Mouse (Mus musculus) embryonic stem cell, embryonic (primary cell): ENCODE measurements around the gene Cdkal1.

Experiments
- CTCF ChIA-PET, 4 experiments: fragments of 300-600 bp in 2 of 4; fragments of 350-600 bp in 2 of 4; sonication (Branson Sonifier 250); formaldehyde crosslinking; loops; one replicate each; lab custom pipeline; 2022; ENCODE audit warnings: inconsistent platforms in 2 of 4; lab: Charles Lee
- POLR2A ChIA-PET, 4 experiments: fragments of 300-600 bp in 2 of 4; fragments of 350-600 bp in 2 of 4; sonication (Branson Sonifier 250); formaldehyde crosslinking; loops; one replicate each; lab custom pipeline; 2022; ENCODE audit warnings: antibody characterized with exemption in 4 of 4, inconsistent platforms in 1 of 4; lab: Charles Lee

Gene Cdkal1

DNA sequence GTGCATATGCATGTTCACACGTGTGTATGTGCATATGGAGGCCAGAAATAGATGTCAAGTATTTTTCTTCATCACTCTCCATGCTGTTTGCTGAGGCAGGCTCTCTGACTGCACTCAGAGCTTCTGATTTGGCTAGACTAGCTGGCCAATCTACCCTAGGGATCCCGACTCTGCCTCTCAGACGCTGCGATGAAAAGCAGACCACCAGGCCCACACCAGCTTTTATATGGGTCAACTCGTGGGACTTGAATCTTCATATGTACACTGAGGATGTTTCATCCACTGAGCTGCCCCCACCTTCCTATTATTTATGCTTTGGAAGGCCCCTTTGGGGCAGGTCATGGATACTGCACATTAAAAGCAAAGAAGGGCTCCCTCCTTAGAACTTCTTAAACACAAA is 652.0 kb downstream of the Cdkal1 start:
- ChIA-PET POLR2A (no interaction called here), CTCF (no interaction called here)

DNA sequence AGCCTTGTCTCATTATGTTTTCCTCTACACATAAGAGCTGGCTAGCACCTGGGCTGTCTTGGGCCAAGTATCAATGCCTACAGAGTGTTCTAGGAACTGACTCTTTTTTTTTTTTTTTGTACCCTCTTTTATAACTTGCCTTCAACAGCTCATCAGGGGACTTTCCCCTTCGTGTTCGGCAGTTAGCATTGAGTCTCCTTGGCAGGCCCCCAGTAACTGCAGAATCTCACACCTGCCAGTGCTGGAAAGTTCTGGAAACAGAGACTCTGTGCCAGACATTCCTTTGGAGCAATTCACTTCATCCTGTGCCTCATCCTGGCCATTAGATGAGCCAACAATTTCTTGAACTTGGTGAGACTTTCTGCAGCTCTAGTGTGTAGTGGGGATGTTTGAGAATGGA is 652.9 kb downstream of the Cdkal1 start:
- ChIA-PET CTCF (no interaction called here), POLR2A (interaction anchor here in 1 of 4 experiments (1.3 kb wide), 1 partner anchor 8 kb away, joined by 3 read pairs; no protein-coding TSS in a partner anchor)

DNA sequence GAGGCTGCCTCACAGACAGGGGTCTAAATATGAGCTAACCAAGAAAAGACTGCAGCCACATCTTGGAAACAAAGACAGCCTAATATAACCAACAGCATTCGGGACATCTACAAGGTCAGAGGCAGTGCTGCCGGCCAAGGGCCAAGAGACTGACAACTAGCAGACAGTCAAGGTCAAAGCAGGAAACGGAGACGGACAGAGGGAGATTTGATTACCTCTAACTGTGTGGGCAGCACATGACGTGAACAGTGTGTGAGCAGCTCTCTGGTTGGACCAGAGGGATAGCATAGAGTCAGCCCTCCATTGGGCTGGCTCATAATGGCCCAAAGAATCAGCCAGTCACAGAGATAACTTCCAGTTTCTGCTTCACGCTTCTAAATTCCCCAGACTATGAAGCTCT is 655.8 kb downstream of the Cdkal1 start:
- ChIA-PET CTCF (interaction anchor here in 1 of 4 experiments (1.9 kb wide), 1 partner anchor 11 kb away, joined by 6 read pairs; no protein-coding TSS in a partner anchor), POLR2A (interaction anchor here in 3 of 4 experiments (0.7 to 3.9 kb wide), 5 partner anchors 9 to 353 kb away, joined by 3 to 33 read pairs (median 9); no protein-coding TSS in a partner anchor)

GRCm38 (mm10) chr13:29196798-29197498 is 658.5 kb downstream of the Cdkal1 start:
- CTCF ChIA-PET: no interaction called here
- POLR2A ChIA-PET: interaction anchor here in 3 of 4 experiments (0.6 to 2.4 kb wide), 11 partner anchors 10 to 787 kb away, joined by 3 to 24 read pairs (median 4); no protein-coding TSS in a partner anchor

DNA sequence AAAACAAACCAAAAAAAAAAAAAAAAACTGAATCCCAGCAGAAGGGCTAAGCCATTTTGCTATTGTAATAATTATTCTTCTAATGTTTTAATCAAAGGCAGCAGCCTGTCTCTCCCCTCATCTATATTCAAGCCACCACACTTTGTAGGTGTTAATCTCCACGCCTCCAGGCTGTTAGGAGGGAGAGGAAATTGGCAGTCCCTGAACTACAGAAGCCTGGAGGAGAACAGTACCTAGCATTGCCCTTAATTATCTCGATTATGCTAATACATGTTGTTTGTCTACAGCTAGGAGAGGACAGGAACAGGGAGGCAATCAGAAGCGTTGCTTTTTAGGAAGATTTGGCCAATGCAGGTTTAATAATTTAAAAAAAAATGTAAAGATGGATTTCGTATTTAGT is 659.8 kb downstream of the Cdkal1 start:
- ChIA-PET CTCF (no interaction called here), POLR2A (interaction anchor here in 2 of 4 experiments (1.0 to 2.4 kb wide), 7 partner anchors 10 to 238 kb away, joined by 3 to 24 read pairs (median 4); no protein-coding TSS in a partner anchor)

DNA sequence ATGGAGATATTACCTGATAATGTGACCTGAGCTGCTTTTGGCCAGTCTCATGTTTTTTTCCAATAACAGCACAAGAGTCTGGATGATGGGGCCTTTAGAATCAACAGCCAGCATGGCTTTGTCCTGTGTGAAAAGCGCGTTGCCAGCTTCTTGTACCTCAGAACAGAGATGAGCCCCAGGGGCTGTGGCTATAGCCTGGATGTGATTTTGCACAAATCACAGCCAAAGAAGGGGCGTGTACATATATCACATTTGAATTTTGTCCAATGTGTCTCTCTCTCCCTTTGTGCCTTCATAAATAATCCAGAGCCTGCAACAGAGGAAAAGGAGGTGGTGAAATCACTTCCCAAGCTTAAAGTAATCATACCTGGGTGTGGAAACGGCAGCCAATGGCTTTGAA is 660.5 kb downstream of the Cdkal1 start:
- POLR2A ChIA-PET: interaction anchor here in 1 of 4 experiments (0.8 kb wide), 1 partner anchor 692 kb away, joined by 3 read pairs; no protein-coding TSS in a partner anchor
- CTCF ChIA-PET: no interaction called here

DNA sequence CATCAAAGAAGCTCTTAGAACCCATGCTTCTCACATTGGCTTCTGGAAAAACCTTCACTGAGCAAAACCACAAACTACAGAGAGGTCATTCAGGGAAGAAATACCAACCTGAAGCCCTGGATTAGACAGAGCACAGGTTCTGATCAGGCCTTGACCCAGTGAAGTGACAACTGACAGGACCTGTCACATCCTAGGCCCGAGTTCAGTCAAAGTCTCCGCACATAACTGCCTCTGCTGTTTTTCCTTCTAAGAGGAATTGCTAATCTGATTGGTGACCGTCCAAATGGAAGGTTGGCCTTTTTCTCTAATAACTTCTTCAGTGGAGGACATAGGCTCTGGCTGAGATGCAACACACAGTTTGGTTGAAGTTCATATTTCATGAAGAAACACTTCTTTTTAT is 662.8 kb downstream of the Cdkal1 start:
- CTCF ChIA-PET: no interaction called here
- POLR2A ChIA-PET: no interaction called here

DNA sequence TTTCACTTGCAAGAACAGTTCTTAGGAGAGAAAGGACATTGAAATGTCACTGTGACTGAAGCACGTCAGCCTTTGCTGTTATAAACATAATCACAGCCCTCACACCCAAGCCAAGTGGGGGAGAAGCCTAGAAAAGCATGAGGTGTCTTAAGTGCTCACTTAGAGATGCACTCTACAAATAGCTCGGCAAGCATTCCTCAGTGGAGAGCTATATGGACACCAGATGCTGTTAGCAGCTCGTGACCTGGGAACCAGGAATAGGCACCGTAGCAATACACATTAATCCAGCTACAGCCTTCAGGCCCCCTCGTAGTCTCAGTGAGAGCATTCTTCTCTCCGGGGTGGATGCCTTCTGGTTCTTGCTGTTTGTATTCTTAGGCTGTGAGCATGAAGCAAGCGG is 664.9 kb downstream of the Cdkal1 start:
- ChIA-PET POLR2A (interaction anchor here in 1 of 4 experiments (1.1 kb wide), 1 partner anchor 20 kb away, joined by 4 read pairs; no protein-coding TSS in a partner anchor), CTCF (interaction anchor here in 1 of 4 experiments (0.5 kb wide), 1 partner anchor 355 kb away, joined by 7 read pairs; no protein-coding TSS in a partner anchor)

- POLR2A ChIA-PET: interaction anchor here in 2 of 4 experiments (0.8 to 1.0 kb wide), 2 partner anchors 24 kb away, joined by 3 to 4 read pairs; no protein-coding TSS in a partner anchor
- CTCF ChIA-PET: interaction anchor here in 1 of 4 experiments (0.9 kb wide), 1 partner anchor 25 kb away, joined by 3 read pairs; no protein-coding TSS in a partner anchor
Observed at GRCm38 (mm10) chr13:29186748-29187147, 668.7 kb downstream of the Cdkal1 start.

DNA sequence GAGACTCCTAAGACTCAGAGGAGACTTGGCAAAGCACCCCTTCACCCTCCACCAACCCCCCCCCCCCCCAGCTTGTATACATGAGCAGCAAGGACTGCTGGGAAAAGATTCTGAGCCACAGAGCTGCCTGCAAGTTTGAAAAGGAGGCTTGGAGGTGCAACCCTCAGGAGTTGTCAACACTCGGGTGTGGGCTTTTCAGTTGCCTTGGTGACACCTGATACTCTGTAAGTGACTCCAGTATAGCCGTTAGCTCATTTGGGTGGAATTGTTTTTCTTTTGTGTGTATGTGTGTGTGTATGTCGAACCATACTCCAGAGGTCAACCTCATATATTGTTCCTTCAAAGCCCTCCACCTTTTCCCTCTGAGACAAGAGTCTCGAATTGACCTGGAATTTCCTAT is 669.9 kb downstream of the Cdkal1 start:
- POLR2A ChIA-PET: interaction anchor here in 2 of 4 experiments (0.5 to 2.1 kb wide), 4 partner anchors 11 to 233 kb away, joined by 3 to 7 read pairs (median 4); no protein-coding TSS in a partner anchor
- CTCF ChIA-PET: interaction anchor here in 1 of 4 experiments (0.6 kb wide), 1 partner anchor 809 kb away, joined by 3 read pairs; no protein-coding TSS in a partner anchor

DNA sequence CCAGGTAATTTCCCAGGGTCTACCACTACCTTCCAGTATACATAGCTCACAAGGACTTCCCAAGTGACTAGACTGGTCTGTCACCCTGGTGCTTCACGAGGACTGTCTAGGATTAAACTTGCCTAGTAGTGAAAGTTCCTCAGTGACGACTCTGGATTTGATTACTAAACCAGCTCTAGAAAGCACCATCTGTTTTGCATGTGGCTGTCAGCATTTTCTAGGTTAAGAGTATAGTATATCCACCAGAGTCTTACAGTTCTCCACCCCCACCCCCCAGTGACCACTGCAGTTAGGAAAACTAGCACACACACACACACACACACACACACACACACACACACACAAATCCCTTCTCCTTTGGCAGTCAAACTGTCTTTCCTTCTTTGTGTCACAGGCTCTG is 670.9 kb downstream of the Cdkal1 start:
- ChIA-PET CTCF (no interaction called here), POLR2A (interaction anchor here in 3 of 4 experiments (0.6 to 2.1 kb wide), 4 partner anchors 18 to 125 kb away, joined by 4 to 11 read pairs (median 6); no protein-coding TSS in a partner anchor)

DNA sequence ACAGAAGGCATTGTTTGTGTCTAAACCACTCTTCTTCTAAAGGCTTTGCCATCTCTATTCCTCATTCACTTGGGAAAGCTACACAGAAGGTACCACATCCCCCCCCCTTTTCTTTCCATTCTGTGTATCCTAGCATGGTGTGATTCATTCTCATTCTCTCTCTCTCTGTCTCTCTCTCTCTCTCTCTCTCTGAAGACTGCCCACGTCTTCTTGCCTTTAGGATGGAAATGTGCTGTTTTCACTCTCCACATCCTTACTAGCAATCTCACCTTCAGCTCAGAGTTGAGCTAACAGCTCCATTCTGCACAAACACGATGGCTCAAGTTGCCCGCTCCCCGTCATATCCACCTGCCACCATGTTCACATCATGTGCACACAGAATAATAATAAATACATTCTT is 675.6 kb downstream of the Cdkal1 start:
- ChIA-PET POLR2A (interaction anchor here in 1 of 4 experiments (0.9 kb wide), 1 partner anchor 188 kb away, joined by 3 read pairs; no protein-coding TSS in a partner anchor), CTCF (no interaction called here)

DNA sequence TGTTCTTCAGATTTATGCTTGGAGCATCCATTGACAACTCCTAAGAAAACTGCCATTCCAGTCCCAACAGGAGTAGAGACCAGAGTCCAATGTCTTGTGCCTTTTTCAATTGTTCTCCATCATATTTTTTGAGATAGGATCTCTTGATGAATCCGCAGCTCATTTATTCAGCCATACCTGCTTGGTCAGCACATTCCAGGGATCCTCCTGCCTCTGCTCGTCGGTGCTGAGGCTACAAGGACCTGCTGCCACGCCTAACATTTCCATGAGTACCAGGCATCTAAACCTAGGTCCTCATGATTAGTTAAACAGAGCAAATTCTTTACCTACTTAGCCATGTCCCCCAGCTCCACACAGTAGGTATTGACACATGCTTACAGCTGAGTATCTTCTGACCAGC is 676.2 kb downstream of the Cdkal1 start:
- CTCF ChIA-PET: no interaction called here
- POLR2A ChIA-PET: interaction anchor here in 2 of 4 experiments (0.9 to 1.5 kb wide), 2 partner anchors 17 to 189 kb away, joined by 3 read pairs; no protein-coding TSS in a partner anchor

DNA sequence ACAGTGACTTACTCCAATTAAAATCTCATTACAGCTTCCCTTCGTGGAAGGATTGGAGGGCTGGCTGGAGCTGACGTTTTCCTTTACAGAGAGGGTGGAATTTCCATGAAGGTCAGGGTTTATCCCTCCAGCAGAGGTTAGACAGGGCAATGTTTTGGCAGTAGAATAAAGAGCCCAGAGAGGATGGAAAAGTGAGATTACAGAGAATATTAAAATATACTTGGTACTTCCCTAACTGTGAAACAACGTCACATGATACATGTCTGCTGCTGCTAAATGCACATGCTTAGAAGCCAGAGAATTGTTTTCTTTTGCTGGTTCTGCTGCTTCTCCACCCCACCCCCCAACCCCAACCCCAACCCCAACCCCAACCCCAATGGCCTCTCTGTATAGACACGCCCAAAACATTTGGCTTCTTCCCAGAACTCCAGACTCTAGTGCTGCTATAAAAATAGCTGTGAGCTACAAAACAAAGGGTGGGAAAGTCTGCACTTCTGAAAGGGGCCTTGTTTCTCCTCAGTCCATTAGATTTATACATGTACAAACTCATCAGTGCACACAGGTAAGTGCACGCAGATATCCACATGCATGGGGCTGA is 677.5 kb downstream of the Cdkal1 start:
- CTCF ChIA-PET: no interaction called here
- POLR2A ChIA-PET: interaction anchor here in 1 of 4 experiments (1.5 kb wide), 1 partner anchor 18 kb away, joined by 3 read pairs; no protein-coding TSS in a partner anchor

GRCm38 (mm10) chr13:29169356-29169755 is 686.1 kb downstream of the Cdkal1 start:
- POLR2A ChIA-PET: no interaction called here
- CTCF ChIA-PET: no interaction called here

DNA sequence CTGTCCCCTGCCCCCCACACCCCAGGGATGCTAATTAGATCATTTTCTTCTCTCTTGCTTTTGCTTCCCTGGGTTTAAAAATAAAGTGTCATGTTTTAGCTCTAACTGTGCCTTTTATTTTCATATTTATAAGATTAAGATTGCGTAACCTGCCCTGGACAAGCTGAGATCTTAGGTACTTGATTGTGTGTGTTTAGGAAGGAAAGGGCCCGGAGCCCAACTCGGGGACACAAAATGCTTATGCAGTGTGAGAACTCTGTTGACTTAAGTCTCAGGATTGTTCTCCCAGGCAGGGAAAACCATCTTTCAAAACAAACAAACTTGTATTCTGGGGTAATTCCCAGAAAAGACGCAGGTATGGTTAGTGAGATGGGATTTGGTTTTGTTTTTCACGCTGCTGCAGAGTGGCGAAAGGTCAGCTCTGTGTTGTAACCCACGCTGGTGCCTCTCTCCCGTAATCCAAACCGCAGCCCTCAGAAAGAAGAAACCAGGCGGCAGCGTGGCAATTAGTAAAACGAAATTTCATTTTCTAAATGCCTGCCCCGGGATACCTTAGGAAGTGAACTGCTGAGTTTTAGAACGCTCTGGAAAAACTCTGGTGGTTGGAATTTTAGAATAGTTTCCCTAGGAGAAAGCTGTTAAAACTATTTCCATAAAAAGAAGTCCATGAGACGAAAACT is 690.5 kb downstream of the Cdkal1 start:
- POLR2A ChIA-PET: interaction anchor here in 1 of 4 experiments (0.7 kb wide), 1 partner anchor 47 kb away, joined by 3 read pairs; no protein-coding TSS in a partner anchor
- CTCF ChIA-PET: interaction anchor here in 1 of 4 experiments (0.5 kb wide), 1 partner anchor 14 kb away, joined by 3 read pairs; no protein-coding TSS in a partner anchor

GRCm38 (mm10) chr13:29162867-29163514 is 692.5 kb downstream of the Cdkal1 start:
- CTCF ChIA-PET: no interaction called here
- POLR2A ChIA-PET: no interaction called here

GRCm38 (mm10) chr13:29162444-29162843 is 693.0 kb downstream of the Cdkal1 start:
- CTCF ChIA-PET: no interaction called here
- POLR2A ChIA-PET: interaction anchor here in 1 of 4 experiments (0.7 kb wide), 1 partner anchor 34 kb away, joined by 3 read pairs; no protein-coding TSS in a partner anchor
